Mouse (Mus musculus) common myeloid progenitor, adult 5-6 weeks (primary cell): ENCODE data around the gene Vmn2r58. TPM values are rescaled to one million over a fixed set of nuclear protein-coding genes. Genes with fewer than 3 reads are reported as not detected.
"Not testable (repeated sequence)": the region's sequence is repeated elsewhere in the genome, so short reads cannot be mapped to it uniquely, and the experiment has no call there.

Source experiments
- ATAC-seq: replicated peaks from 2 replicates; pipeline ENCODE4 v1.8.0; 2016; ENCODE audit warnings: low read depth, mild to moderate bottlenecking, moderate TSS enrichment, inconsistent platforms; ENCODE audit not compliant: poor library complexity, severe bottlenecking
- total RNA-seq: library from RNA; stranded (forward); fragments of 200-1000, 187-1606 nt; gene quantifications from 2 replicates; pipeline ENCODE4 v1.2.3, GENCODE M21; 2017

Gene Vmn2r58
- not detected in 2 replicates for total RNA-seq

DNA sequence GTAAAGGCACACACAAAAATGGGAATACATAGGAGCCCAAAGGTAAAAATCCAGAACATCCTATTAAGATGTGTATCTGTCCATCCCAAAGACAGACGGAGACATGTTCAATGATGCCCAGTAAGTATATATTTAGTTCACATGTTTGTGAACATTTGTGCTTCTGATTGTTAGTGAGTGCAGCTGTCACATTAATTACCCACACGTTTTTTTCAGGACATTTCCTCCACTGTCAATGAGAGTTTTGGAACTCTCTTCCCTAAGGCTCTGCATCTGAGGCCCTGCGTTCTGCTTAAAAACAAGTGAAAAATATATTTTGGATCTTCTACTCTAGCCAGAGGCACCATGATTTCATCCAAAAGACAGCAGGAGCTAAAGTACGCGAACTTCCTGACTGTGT lies at the start of gene Vmn2r58:
Gene Vmn2r58, minus strand, starts transcription at position 101 of the 400 bp plus-strand sequence.
- not testable (repeated sequence) for ATAC-seq

Other genes starting within 250 kb of the Vmn2r58 start
- gene Zfp788, start 239.5 kb downstream of the Vmn2r58 start, total RNA-seq = 9.4 and 11.1 TPM in 2 replicates
- not detected in 2 replicates for gene Vmn2r59, start 186.3 kb upstream of the Vmn2r58 start, total RNA-seq
- gene Vmn2r60, start 235.1 kb upstream of the Vmn2r58 start, total RNA-seq = not detected in 2 replicates